Mouse (Mus musculus) kidney, postnatal 36 days (tissue): ENCODE results near the gene Med9.

Experiments used
- DNase-seq, 2 experiments: peaks; one replicate each; pipeline ENCODE4 v3.0.0; 2021 to 2022; ENCODE audit warnings: mixed read lengths in 2 of 2

The Med9 gene

DNA sequence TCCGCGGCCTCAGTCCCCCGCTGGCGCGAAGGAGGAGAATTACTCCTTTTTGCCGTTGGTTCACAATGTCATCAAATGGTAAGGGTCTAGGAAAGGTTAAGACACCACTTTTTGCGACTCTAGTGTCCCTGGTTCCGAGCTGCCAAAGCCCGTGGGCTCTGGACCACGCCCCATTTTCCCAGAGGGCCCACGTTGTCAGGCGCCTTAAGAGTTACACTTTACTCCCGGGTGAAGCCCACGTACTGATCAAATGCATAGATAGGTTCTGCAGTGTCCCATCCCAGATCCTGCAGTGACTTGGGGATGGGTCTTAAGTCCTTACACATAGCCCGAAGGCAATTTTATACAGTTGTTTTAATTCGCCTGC, 378 bp downstream of the Med9 start:
- peak in 1 of 2 experiments; percentile 38 for DNase-seq

GRCm38 (mm10) chr11:59952892-59953291, 4.9 kb downstream of the Med9 start:
- no peak for DNase-seq

GRCm38 (mm10) chr11:59956749-59957148, 8.7 kb downstream of the Med9 start:
- no peak for DNase-seq

GRCm38 (mm10) chr11:59959453-59959852, 11.4 kb downstream of the Med9 start:
- DNase-seq, result no peak

DNA sequence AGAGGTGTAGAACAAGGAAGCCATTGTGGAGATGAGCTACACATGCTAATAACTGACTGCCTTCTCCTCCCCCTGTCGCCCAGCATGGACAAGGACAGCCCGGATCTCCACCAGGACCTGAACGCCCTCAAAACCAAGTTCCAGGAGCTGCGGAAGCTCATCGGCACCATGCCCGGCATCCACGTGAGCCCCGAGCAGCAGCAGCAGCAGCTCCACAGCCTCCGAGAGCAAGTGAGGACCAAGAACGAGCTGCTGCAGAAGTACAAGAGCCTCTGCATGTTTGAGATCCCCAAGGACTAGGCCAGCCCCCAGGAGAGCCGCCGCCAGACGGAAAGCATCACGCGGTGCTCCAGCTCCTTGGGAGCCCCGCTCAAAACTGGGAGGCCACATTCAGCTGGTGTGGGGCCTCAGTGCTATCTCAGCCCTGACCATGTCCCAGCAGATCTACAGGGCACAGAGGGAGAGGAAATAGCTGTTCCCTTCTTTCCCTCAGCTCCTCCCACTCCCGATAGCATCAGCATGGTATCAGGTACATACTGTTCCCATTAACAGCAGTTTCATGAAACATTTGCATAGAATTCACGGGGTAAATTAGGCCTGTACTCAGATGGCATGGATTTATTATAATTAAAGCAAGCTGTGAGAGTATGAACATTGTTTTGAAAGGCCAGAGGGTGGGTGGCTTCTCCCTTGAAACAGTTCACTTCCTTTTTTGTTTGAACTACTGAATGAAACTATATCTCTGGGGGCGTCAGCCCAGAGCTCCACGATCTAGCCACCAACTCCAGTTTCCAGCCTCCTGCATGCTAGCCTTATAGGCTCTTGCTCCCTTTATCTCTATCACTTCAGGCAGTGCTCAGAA, 12.7 kb downstream of the Med9 start:
- DNase-seq, result no peak

- DNase-seq, result no peak
Observed at GRCm38 (mm10) chr11:59961338-59961875, 13.4 kb downstream of the Med9 start.

DNA sequence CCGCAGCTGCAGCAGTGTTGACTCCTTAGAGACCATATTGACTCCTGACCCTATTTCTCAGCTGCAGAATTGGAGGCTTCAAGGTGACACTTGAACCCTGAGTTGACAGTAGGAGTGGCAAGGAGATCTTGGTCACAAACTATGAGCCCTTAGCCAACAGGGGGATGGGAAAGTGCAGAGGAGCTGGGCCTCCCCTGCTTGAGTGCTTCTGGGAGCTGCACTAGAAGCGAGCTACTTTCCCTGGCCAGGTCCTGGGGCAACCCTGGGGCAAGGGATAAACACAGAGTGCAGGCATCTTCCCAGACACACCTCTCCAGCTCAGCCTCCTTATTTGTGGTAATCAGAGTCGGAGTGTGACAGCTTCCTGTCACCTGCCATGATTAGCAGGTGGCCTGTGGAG, 14.6 kb downstream of the Med9 start:
- no peak for DNase-seq

- DNase-seq, result peak in 1 of 2 experiments; percentile 29
Observed at GRCm38 (mm10) chr11:59963364-59964162, 15.6 kb downstream of the Med9 start.

- DNase-seq, result peak in 1 of 2 experiments; percentile 48
Observed at GRCm38 (mm10) chr11:59964163-59964758, 16.3 kb downstream of the Med9 start.

DNA sequence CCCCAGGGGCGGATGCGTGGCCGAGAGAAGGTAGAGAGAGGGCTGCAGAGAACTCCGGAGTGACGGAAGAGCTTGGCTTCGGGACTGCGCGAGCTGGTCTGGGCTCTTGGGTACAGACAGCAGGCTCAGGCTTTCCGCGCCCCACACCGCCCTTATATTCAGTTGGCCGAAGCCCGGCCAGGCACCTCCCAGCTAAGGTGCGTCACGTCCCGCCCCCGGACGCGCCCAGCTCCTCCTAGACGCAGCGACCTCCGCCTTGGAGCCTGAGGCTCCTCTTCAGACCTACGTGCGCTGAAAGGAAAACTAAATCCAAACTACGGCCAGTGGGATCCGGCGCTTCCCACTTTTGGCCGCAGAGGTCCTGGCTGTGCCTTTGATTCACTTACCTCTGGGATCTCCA, 16.8 kb downstream of the Med9 start, which contains the start of gene Rasd1:
Gene Rasd1, minus strand, starts transcription at position 127 of the 400 bp plus-strand sequence.
- DNase-seq, result peak; percentile 93 to 95

DNA sequence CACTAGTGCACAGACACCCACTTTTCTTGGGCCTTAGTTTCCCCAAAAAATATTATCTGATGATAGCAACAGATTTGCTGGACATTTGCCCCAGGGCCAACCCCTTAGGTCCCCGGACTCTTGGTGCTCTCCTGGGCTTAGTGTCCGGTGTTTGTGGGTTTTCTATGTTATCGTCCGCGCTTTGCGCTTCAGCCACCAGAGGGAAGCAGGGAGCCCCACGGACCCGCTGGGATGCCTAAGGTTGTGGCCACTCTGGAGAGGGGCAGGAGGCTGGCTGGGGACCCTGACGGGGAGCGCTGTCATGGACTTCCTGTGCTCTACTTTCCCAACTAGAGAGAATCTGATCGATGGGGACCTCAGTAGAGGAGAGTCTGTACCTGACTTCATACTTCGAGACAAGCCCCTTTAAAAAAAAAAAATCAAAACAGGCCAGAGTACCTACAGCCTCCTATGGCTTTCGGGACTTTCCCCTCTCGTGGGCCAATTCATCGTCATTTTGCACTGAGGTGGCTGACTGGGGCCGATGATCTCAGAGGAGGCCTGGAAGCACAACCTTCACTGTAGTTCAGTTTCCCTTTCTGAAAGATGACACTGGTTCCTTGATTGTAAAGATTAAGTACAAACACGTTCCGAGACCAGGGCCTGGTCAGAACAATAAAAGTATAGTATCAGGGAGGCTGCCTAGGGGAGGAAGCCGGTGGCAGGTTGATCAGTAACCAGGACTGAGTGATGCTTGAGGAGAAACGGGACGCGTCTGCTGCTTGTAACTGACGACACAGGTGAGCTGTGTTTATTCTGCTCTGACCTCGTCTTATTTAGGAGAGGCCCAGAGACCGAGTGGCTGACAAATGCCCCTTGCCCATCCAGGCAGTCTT, 17.5 kb downstream of the Med9 start:
- DNase-seq, result peak; percentile 83 to 92

GRCm38 (mm10) chr11:59966102-59966483, 18.1 kb downstream of the Med9 start:
- DNase-seq, result no peak

- DNase-seq, result no peak
Observed at GRCm38 (mm10) chr11:59967765-59968164, 19.8 kb downstream of the Med9 start.

DNA sequence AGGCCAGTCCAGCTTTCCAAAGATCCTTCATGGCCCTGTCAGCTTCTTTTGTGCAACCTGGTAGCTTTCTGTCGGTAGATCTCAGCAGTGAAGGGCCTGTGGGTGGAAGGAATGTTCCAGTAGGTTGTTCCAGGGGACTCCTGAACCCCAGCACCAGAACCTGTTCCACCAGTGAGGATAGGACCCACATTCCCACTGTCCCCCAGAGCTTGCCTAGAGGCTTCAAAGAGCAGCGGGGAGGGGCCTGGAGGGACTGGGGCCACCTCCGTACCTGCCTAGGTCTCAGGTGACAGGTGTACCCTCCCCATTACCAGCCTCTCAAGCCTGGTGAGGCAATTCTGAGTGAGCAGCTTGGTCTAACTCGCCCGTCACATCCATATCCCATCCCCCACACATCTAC, 22.8 kb downstream of the Med9 start:
- DNase-seq, result no peak

DNA sequence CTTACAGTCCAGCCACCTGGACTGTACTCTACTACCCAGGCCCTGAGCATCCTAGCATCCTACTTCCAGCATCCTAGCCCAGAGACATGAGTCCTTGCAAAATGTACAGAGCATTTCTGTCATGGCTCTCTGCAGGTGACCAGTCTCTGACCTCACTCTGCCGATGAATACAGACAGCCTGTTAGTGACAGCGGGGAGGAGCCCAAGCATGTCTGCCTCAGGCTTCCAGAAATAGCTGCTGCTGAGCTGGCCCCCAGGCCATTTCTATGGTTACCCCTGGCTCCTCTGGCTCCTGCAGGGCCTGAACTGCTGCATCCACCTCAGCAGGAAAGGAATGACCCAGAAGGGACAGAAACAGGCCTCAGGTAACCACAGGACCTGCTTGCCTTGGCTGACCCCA, 23.7 kb downstream of the Med9 start:
- no peak for DNase-seq

GRCm38 (mm10) chr11:59973389-59973788, 25.4 kb downstream of the Med9 start:
- DNase-seq, result peak in 1 of 2 experiments; percentile 18

- DNase-seq, result no peak
Observed at GRCm38 (mm10) chr11:59975241-59975640, 27.2 kb downstream of the Med9 start.

- peak; percentile 36 to 65 for DNase-seq
Observed at GRCm38 (mm10) chr11:59977831-59978230, 29.8 kb downstream of the Med9 start.

- no peak for DNase-seq
Observed at GRCm38 (mm10) chr11:59989406-59989805, 41.4 kb downstream of the Med9 start.

DNA sequence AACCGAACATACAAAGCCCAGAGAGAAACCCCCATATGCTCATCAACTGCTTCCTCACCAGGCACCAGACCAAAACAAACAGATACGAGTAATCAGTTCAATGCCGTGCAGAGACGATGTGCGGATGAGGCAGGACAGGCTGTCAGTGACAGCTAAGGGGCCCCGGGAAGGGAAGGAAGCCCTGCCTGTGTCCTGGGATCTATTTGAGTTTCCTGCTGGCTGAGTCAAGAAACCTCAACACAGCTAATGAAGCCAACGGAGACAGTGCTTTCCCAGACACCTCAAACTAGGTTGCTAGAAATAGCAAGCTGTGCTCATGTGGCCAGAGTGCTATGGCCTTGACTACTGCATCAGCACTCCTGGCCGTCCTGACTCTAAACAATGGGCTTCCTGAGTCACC, 43.4 kb downstream of the Med9 start:
- DNase-seq, result peak; percentile 18 to 27

- no peak for DNase-seq
Observed at GRCm38 (mm10) chr11:59994318-59994717, 46.3 kb downstream of the Med9 start.
